Comparison of ENCODE assay signal across 9 mouse cellular contexts in the genomic region with DNA sequence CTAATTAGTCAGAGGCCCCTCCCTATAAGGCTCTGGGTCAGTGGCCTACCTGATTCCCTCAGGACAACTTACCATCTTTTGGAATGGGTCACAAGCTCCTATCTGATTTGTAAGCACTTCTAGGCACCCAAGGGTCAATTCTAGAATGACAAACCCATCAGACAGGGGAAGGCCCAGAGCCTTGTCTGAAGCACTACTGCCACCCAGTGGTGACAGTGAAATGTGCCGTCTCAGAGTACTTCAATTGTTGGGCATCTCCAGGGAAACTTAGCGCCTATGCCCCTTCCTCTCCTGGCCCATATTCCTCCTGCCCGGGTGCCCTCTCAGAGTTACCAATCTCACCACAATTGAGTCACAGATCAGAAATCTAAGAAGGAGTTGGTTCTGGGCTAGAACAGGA. TPM values are rescaled to one million over a fixed set of nuclear protein-coding genes. Genes with fewer than 3 reads are reported as not detected.
DNase-seq lines count a peak whose midpoint lies in the region; ATAC-seq and TF ChIP-seq lines count a peak whose summit lies in the region.
"Had no signal": no experiment of that assay in that cellular context is flagged by ENCODE, and none has a peak within 500 bp of the region (broad histone marks: within the 10 kb centered on the region; RNA-seq: fewer than 3 reads in every experiment).

No protein-coding gene starts in this region.

- no peaks in the 10 kb centered on the region for H3K9me3 ChIP-seq in liver, postnatal 0 days (ENCODE audit: low read length)

- TF ChIP-seq EP300 in liver, postnatal 0 days (IDR thresholded peaks at IDR 0.05; ENCODE audit: low read depth) = no peak

- H3K4me2 ChIP-seq in liver, postnatal 0 days (ENCODE audit: low read depth, low read length) = no peak overlapping the region

- H3K27me3 ChIP-seq in liver, postnatal 0 days (ENCODE audit: insufficient read depth, low read length) = no peaks in the 10 kb centered on the region

- TF ChIP-seq CTCF in liver, postnatal 0 days (IDR thresholded peaks at IDR 0.05; ENCODE audit: low read depth) = peak; percentile 92

- DNase-seq in CD8-positive naive resting alpha-beta T cell, adult 2 months (ENCODE audit: low read depth in 2 of 2, low spot score in 2 of 2) = peak; percentile 38 to 65
- DNase-seq in adrenal gland, postnatal 14 days = peak; percentile 89
- DNase-seq in embryo, embryonic 9.5 days (ENCODE audit: extremely low spot score) = peak; percentile 73
- peak; percentile 80 to 89 for DNase-seq in heart, postnatal 10 days
- peak; percentile 91 for DNase-seq in kidney, postnatal 4 days
- DNase-seq in liver, postnatal 0 days = peak; percentile 83
- peak; percentile 66 for DNase-seq in thymus, postnatal 0 days (ENCODE audit: low spot score)

- peaks cover 8% of the 10 kb centered on the region for H3K4me1 ChIP-seq in liver, postnatal 0 days (ENCODE audit: insufficient read depth)

- H3K36me3 ChIP-seq in liver, postnatal 0 days (replicated peaks; ENCODE audit: insufficient read depth, low read length) = peaks cover 51% of the 10 kb centered on the region

- ATAC-seq in liver, postnatal 0 days = no peak; the same call in 1 of the 2 replicates
- ATAC-seq in neutrophil, adult 5-6 weeks (ENCODE audit: extremely low read depth, insufficient number of reproducible peaks, low FRiP score, poor library complexity, severe bottlenecking) = peak; percentile 38; the same call in 1 of the 2 replicates

- 25% methylated on average over 3 of the region's 3 CpGs for WGBS in liver, postnatal 0 days (ENCODE audit: insufficient replicate concordance)

- no peak overlapping the region for H3K27ac ChIP-seq in liver, postnatal 0 days (ENCODE audit: low read depth)

- no peak overlapping the region for H3K4me3 ChIP-seq in liver, postnatal 0 days (ENCODE audit: low read depth, low read length)

- no peak overlapping the region for H3K9ac ChIP-seq in liver, postnatal 0 days (replicated peaks)

- intact Hi-C loops in heart, postnatal 10 days (cut with DNase I) = loop anchor here (1.0 to 10.0 kb wide), 3 partner anchors 182 to 407 kb away; a partner anchor contains a TSS

RNA-seq across cellular contexts. Expression of a gene that starts 5.2 kb away (rescaled TPM):
- total RNA-seq in adrenal gland, postnatal 14 days (2021) = 21.4 and 27.5 TPM in 2 replicates
- total RNA-seq in heart, postnatal 10 days (2021) = 10 to 100 TPM; 21.6 to 22.9 TPM
- polyA plus RNA-seq in liver, postnatal 0 days (2015; fragmentation: Nextera tagmentation; extraction: Ambion mirVana) = 14.6 TPM in 2 replicates
- 12.7 and 21.6 TPM in 2 replicates for total RNA-seq in neutrophil, adult 5-6 weeks (2017)
- polyA plus RNA-seq in thymus, postnatal 0 days (2015; fragmentation: Nextera tagmentation; extraction: Ambion mirVana) = 51.7 and 53.7 TPM in 2 replicates

RNA-seq across cellular contexts. Expression of a gene that starts 47.3 kb away (rescaled TPM):
- total RNA-seq in adrenal gland, postnatal 14 days (2021) = not detected in 2 replicates
- not detected for total RNA-seq in heart, postnatal 10 days (2021)
- polyA plus RNA-seq in liver, postnatal 0 days (2015; fragmentation: Nextera tagmentation; extraction: Ambion mirVana) = not detected in 2 replicates
- not detected in 2 replicates for total RNA-seq in neutrophil, adult 5-6 weeks (2017)
- not detected in 2 replicates for polyA plus RNA-seq in thymus, postnatal 0 days (2015; fragmentation: Nextera tagmentation; extraction: Ambion mirVana)
- polyA plus RNA-seq: gonadal fat pad, adult 2 months had no signal
